8 mouse cellular contexts compared by ENCODE assay signal in genomic region chr5:136714232-136714875, GRCm38 (mm10). TPM values are rescaled to one million over a fixed set of nuclear protein-coding genes. Genes with fewer than 3 reads are reported as not detected.
DNase-seq lines count a peak whose midpoint lies in the region; ATAC-seq and TF ChIP-seq lines count a peak whose summit lies in the region.

No protein-coding gene starts in this region.

- intact Hi-C loops in heart, postnatal 36 days (cut with DNase I) = no loop called here

- peak overlapping the region; percentile 41 for H3K4me2 ChIP-seq in lung, embryonic 14.5 days
- no peak overlapping the region; the same call in 1 of the 2 replicates for H3K4me2 ChIP-seq in hindbrain, embryonic 11.5 days (replicated peaks; ENCODE audit: low read depth, low read length)
- peak overlapping the region; percentile 36 for H3K4me2 ChIP-seq in midbrain, embryonic 16.5 days (ENCODE audit: low read length)

- DNase-seq in lung, embryonic 14.5 days = peak; percentile 40
- DNase-seq in lung, adult 2 months = no peak
- DNase-seq in cerebellum, postnatal 25 days = peak; percentile 63 to 77
- peak; percentile 20 for DNase-seq in hindbrain, embryonic 11.5 days (ENCODE audit: low spot score)
- no peak for DNase-seq in thymus, postnatal 4 days
- no peak for DNase-seq in heart, postnatal 36 days
- no peak for DNase-seq in left cerebral cortex, adult 18-20 months (ENCODE audit: low spot score in 2 of 2)

- no peaks in the 10 kb centered on the region for H3K9me3 ChIP-seq in lung, embryonic 14.5 days (ENCODE audit: low read depth, low read length)
- H3K9me3 ChIP-seq in hindbrain, embryonic 11.5 days (ENCODE audit: control insufficient read depth, low read length) = no peaks in the 10 kb centered on the region
- no peaks in the 10 kb centered on the region for H3K9me3 ChIP-seq in midbrain, embryonic 16.5 days (replicated peaks; ENCODE audit: control insufficient read depth, low read length, poor library complexity, severe bottlenecking)

- H3K27ac ChIP-seq in lung, embryonic 14.5 days (ENCODE audit: low read depth) = no peak overlapping the region
- no peak overlapping the region for H3K27ac ChIP-seq in hindbrain, embryonic 11.5 days (ENCODE audit: low read depth, low read length)
- H3K27ac ChIP-seq in midbrain, embryonic 16.5 days (ENCODE audit: low read length) = no peak overlapping the region

- no peaks in the 10 kb centered on the region for H3K36me3 ChIP-seq in lung, embryonic 14.5 days (ENCODE audit: insufficient read depth)
- no peaks in the 10 kb centered on the region for H3K36me3 ChIP-seq in hindbrain, embryonic 11.5 days (ENCODE audit: control insufficient read depth, insufficient read depth, low read length)
- H3K36me3 ChIP-seq in midbrain, embryonic 16.5 days (ENCODE audit: control insufficient read depth, insufficient read depth, low read length) = no peaks in the 10 kb centered on the region

- no peak for TF ChIP-seq POLR2A in lung, adult 2 months (IDR thresholded peaks at IDR 0.05; ENCODE audit: borderline replicate concordance, extremely low read depth, low read depth, low read length)

- no peaks in the 10 kb centered on the region for H3K27me3 ChIP-seq in lung, embryonic 14.5 days (ENCODE audit: insufficient read depth, low read length)
- H3K27me3 ChIP-seq in hindbrain, embryonic 11.5 days (ENCODE audit: control insufficient read depth, insufficient read depth, low read length) = no peaks in the 10 kb centered on the region
- H3K27me3 ChIP-seq in midbrain, embryonic 16.5 days (ENCODE audit: control insufficient read depth, insufficient read depth, low read depth, low read length) = no peaks in the 10 kb centered on the region

- ATAC-seq in lung, embryonic 14.5 days (ENCODE audit: insufficient read depth) = no peak
- no peak for ATAC-seq in hindbrain, embryonic 11.5 days (ENCODE audit: low FRiP score)
- ATAC-seq in midbrain, embryonic 16.5 days = peak; percentile 67; the same call in 1 of the 2 replicates

- H3K4me1 ChIP-seq in lung, embryonic 14.5 days (ENCODE audit: insufficient read depth) = peaks cover 5% of the 10 kb centered on the region; the same call in 1 of the 2 replicates
- no peaks in the 10 kb centered on the region for H3K4me1 ChIP-seq in lung, adult 2 months (ENCODE audit: control insufficient read depth, insufficient read depth, low read length)
- H3K4me1 ChIP-seq in hindbrain, embryonic 11.5 days (replicated peaks; ENCODE audit: control insufficient read depth, insufficient read depth, low read length) = no peaks in the 10 kb centered on the region
- H3K4me1 ChIP-seq in midbrain, embryonic 16.5 days (ENCODE audit: control insufficient read depth, insufficient read depth, low read length) = peaks cover 8% of the 10 kb centered on the region

- no peak overlapping the region for H3K9ac ChIP-seq in lung, embryonic 14.5 days
- no peak overlapping the region for H3K9ac ChIP-seq in hindbrain, embryonic 11.5 days (ENCODE audit: low read depth, low read length)
- peak overlapping the region; percentile 25; the same call in 1 of the 2 replicates for H3K9ac ChIP-seq in midbrain, embryonic 16.5 days (ENCODE audit: low read depth, low read length)

- H3K4me3 ChIP-seq in lung, embryonic 14.5 days (ENCODE audit: low read depth, low read length) = peak overlapping the region; percentile 6; the same call in 1 of the 2 replicates
- H3K4me3 ChIP-seq in lung, adult 2 months (replicated peaks; ENCODE audit: extremely low read depth, low read depth, low read length) = no peak overlapping the region
- no peak overlapping the region for H3K4me3 ChIP-seq in hindbrain, embryonic 11.5 days (ENCODE audit: low read depth, low read length)
- no peak overlapping the region for H3K4me3 ChIP-seq in midbrain, embryonic 16.5 days (ENCODE audit: low read depth, low read length)

- 20% methylated on average over 32 of the region's 32 CpGs for WGBS in lung, embryonic 14.5 days
- 33% methylated on average over 32 of the region's 32 CpGs for WGBS in lung, adult 2 months
- WGBS in hindbrain, embryonic 11.5 days = 32% methylated on average over 31 of the region's 32 CpGs
- WGBS in midbrain, embryonic 16.5 days = 21% methylated on average over 32 of the region's 32 CpGs

- TF ChIP-seq CTCF in lung, embryonic 14.5 days (IDR thresholded peaks at IDR 0.05; ENCODE audit: low read depth) = no peak
- no peak for TF ChIP-seq CTCF in lung, adult 2 months (IDR thresholded peaks at IDR 0.05; ENCODE audit: insufficient read depth, low read length)

RNA-seq across cellular contexts. Expression of gene Myl10, which starts 21.4 kb away (rescaled TPM):
- polyA plus RNA-seq in lung, embryonic 14.5 days (2014; fragmentation: Nextera tagmentation; extraction: Ambion mirVana) = not detected in 2 replicates
- not detected in 2 replicates for polyA plus RNA-seq in lung, adult 2 months (2012; rRNA removed)
- polyA plus RNA-seq in hindbrain, embryonic 11.5 days (2014; fragmentation: Nextera tagmentation; extraction: Ambion mirVana) = not detected in 2 replicates
- polyA plus RNA-seq in midbrain, embryonic 16.5 days (2015; fragmentation: Nextera tagmentation; extraction: Ambion mirVana) = not detected in 2 replicates
- not detected for total RNA-seq in heart, postnatal 36 days (2021)
- total RNA-seq in left cerebral cortex, adult 18-20 months (2021) = not detected

Comparison
In these comparisons a context has a peak if more than half of its experiments do, and no peak if none do; other contexts are left out.
1. DNase-seq: peak in lung, embryonic 14.5 days (single experiment), cerebellum, postnatal 25 days (2 of 2) and hindbrain, embryonic 11.5 days (single experiment); none in lung, adult 2 months (single experiment), thymus, postnatal 4 days (single experiment), heart, postnatal 36 days (0 of 2) and left cerebral cortex, adult 18-20 months (0 of 2).